20 mouse cellular contexts compared by ENCODE assay signal in genomic region chr5:3386731-3387087, GRCm38 (mm10). TPM values are rescaled to one million over a fixed set of nuclear protein-coding genes. Genes with fewer than 3 reads are reported as not detected.
A peak's percentile ranks its signal among the peaks of the same experiment; 100 is the strongest.
DNase-seq lines count a peak whose midpoint lies in the region; ATAC-seq and TF ChIP-seq lines count a peak whose summit lies in the region.
"Had no signal": no experiment of that assay in that cellular context is flagged by ENCODE, and none has a peak within 500 bp of the region (broad histone marks: within the 10 kb centered on the region; RNA-seq: fewer than 3 reads in every experiment).

No protein-coding gene starts in this region.

- TF ChIP-seq POLR2A in MEL (IDR thresholded peaks at IDR 0.05; ENCODE audit: control insufficient read depth in 1 of 2, insufficient read depth in 1 of 2, low read depth in 1 of 2, low read length in 2 of 2, poor library complexity in 1 of 2) = no peak

- H3K27me3 ChIP-seq in heart, postnatal 0 days (ENCODE audit: control insufficient read depth, insufficient read depth, low read length) = no peaks in the 10 kb centered on the region
- H3K27me3 ChIP-seq in lung, embryonic 16.5 days (ENCODE audit: control insufficient read depth, insufficient read depth, low read depth, low read length) = no peaks in the 10 kb centered on the region
- no peaks in the 10 kb centered on the region for H3K27me3 ChIP-seq in MEL (ENCODE audit: control insufficient read depth in 1 of 2, insufficient read depth in 2 of 2, low read length in 2 of 2)
- H3K27me3 ChIP-seq: embryonic facial prominence, embryonic 13.5 days; hindbrain, embryonic 12.5 days; intestine, embryonic 15.5 days had no signal

- TF ChIP-seq RAD21 in MEL (IDR thresholded peaks at IDR 0.05; ENCODE audit: low read depth, low read length) = no peak

- H3K79me2 ChIP-seq in MEL (ENCODE audit: control insufficient read depth, insufficient read depth, low read length, poor library complexity) = peaks cover 70% of the 10 kb centered on the region
- H3K79me2 ChIP-seq in macrophage (ENCODE audit: inconsistent target) = peaks cover 100% of the 10 kb centered on the region

- peak; percentile 4 for DNase-seq in heart, postnatal 0 days (ENCODE audit: low spot score)
- DNase-seq in heart, postnatal 4 days = no peak
- no peak for DNase-seq in lung, postnatal 36 days
- no peak for DNase-seq in MEL (ENCODE audit: low read depth, low spot score)
- DNase-seq in kidney, adult 11 months = no peak
- DNase-seq: adrenal gland, postnatal 25 days; cerebellum, adult 9-10 months; kidney, postnatal 14 days; spleen, adult 18-20 months; thymus, adult 18-20 months had no signal

- H3K9me3 ChIP-seq in heart, postnatal 0 days (replicated peaks; ENCODE audit: control insufficient read depth, low read length) = no peaks in the 10 kb centered on the region
- H3K9me3 ChIP-seq in lung, embryonic 16.5 days (ENCODE audit: control insufficient read depth, low read length) = no peaks in the 10 kb centered on the region
- H3K9me3 ChIP-seq in MEL (replicated peaks; ENCODE audit: insufficient read depth, low read length) = no peaks in the 10 kb centered on the region
- H3K9me3 ChIP-seq: embryonic facial prominence, embryonic 13.5 days; forebrain, embryonic 10.5 days; hindbrain, embryonic 12.5 days; intestine, embryonic 15.5 days; midbrain, embryonic 10.5 days had no signal

- no peak for TF ChIP-seq CTCF in heart, postnatal 0 days (IDR thresholded peaks at IDR 0.05; ENCODE audit: low read depth)
- no peak for TF ChIP-seq CTCF in MEL (IDR thresholded peaks at IDR 0.05 in 2 of 3, conservative IDR thresholded peaks at IDR 0.05 in 1 of 3; ENCODE audit: control insufficient read depth in 1 of 3, insufficient read depth in 1 of 3, low read depth in 2 of 3, low read length in 3 of 3, poor library complexity in 1 of 3, severe bottlenecking in 1 of 3)

- H3K4me1 ChIP-seq in heart, postnatal 0 days (ENCODE audit: control insufficient read depth, insufficient read depth) = peaks cover 41% of the 10 kb centered on the region
- peaks cover 20% of the 10 kb centered on the region for H3K4me1 ChIP-seq in lung, embryonic 16.5 days (replicated peaks; ENCODE audit: control insufficient read depth, insufficient read depth, low read length)
- no peaks in the 10 kb centered on the region for H3K4me1 ChIP-seq in MEL (ENCODE audit: control insufficient read depth in 1 of 2, insufficient read depth in 2 of 2, low read length in 2 of 2)
- H3K4me1 ChIP-seq: hindbrain, embryonic 12.5 days had no signal

- peak overlapping the region; percentile 30 for H3K4me2 ChIP-seq in heart, postnatal 0 days (ENCODE audit: low read depth, low read length)
- peak overlapping the region; percentile 15; the same call in 1 of the 2 replicates for H3K4me2 ChIP-seq in lung, embryonic 16.5 days (ENCODE audit: low read depth, low read length)
- H3K4me2 ChIP-seq: embryonic facial prominence, embryonic 13.5 days; hindbrain, embryonic 12.5 days; intestine, embryonic 15.5 days had no signal

- TF ChIP-seq EP300 in heart, postnatal 0 days (IDR thresholded peaks at IDR 0.05; ENCODE audit: low read depth) = no peak
- TF ChIP-seq EP300 in MEL (IDR thresholded peaks at IDR 0.05; ENCODE audit: low read depth in 1 of 2, low read length in 2 of 2) = no peak

- ATAC-seq in heart, postnatal 0 days (ENCODE audit: insufficient read depth, low read depth) = no peak
- ATAC-seq in lung, embryonic 16.5 days (ENCODE audit: low read depth) = peak; percentile 70
- ATAC-seq: intestine, embryonic 15.5 days had no signal

- peaks cover 6% of the 10 kb centered on the region; the same call in 1 of the 2 replicates for H3K36me3 ChIP-seq in heart, postnatal 0 days (replicated peaks; ENCODE audit: control insufficient read depth, insufficient read depth, low read length)
- peaks cover 3% of the 10 kb centered on the region; the same call in 1 of the 2 replicates for H3K36me3 ChIP-seq in lung, embryonic 16.5 days (ENCODE audit: control insufficient read depth, insufficient read depth, low read length)
- H3K36me3 ChIP-seq in MEL (ENCODE audit: control insufficient read depth in 1 of 2, insufficient read depth in 2 of 2, low read length in 2 of 2) (peaks cover 0 to 63% of the 10 kb centered on the region in 2 experiments; a peak in 3 of 4 replicates), macrophage (ENCODE audit: inconsistent target) (no peaks in the 10 kb centered on the region; the same call in 1 of the 2 replicates)
- H3K36me3 ChIP-seq: embryonic facial prominence, embryonic 13.5 days; forebrain, embryonic 10.5 days; hindbrain, embryonic 12.5 days; intestine, embryonic 15.5 days; midbrain, embryonic 10.5 days had no signal

- peak overlapping the region; percentile 73 for H3K27ac ChIP-seq in heart, postnatal 0 days (ENCODE audit: low read depth)
- H3K27ac ChIP-seq in lung, embryonic 16.5 days (ENCODE audit: low read length) = peak overlapping the region; percentile 44; the same call in 1 of the 2 replicates
- H3K27ac ChIP-seq in MEL (ENCODE audit: control insufficient read depth, low read depth, low read length) (no peak overlapping the region), macrophage (peak overlapping the region; percentile 46)
- H3K27ac ChIP-seq: embryonic facial prominence, embryonic 13.5 days; forebrain, embryonic 10.5 days; gastrocnemius, adult 2 months; hindbrain, embryonic 12.5 days; intestine, embryonic 15.5 days; left cerebral cortex, adult 2 months; liver, embryonic 14.5 days; midbrain, embryonic 10.5 days had no signal

- 35% methylated on average over 4 of the region's 4 CpGs for WGBS in heart, postnatal 0 days
- 30% methylated on average over 4 of the region's 4 CpGs for WGBS in lung, embryonic 16.5 days
- WGBS in macrophage (ENCODE audit: missing documents) = 79% methylated on average over 4 of the region's 4 CpGs

- no peak overlapping the region for H3K4me3 ChIP-seq in heart, postnatal 0 days (ENCODE audit: low read depth, low read length)
- H3K4me3 ChIP-seq in lung, embryonic 16.5 days (ENCODE audit: low read length) = no peak overlapping the region
- H3K4me3 ChIP-seq in MEL (ENCODE audit: control insufficient read depth in 1 of 2, insufficient read depth in 1 of 2, low read depth in 2 of 2, low read length in 2 of 2) (no peak overlapping the region), macrophage (ENCODE audit: inconsistent target) (no peak overlapping the region)
- H3K4me3 ChIP-seq: embryonic facial prominence, embryonic 13.5 days; forebrain, embryonic 10.5 days; hindbrain, embryonic 12.5 days; intestine, embryonic 15.5 days; left cerebral cortex, adult 2 months; midbrain, embryonic 10.5 days had no signal

- H3K9ac ChIP-seq in heart, postnatal 0 days (replicated peaks; ENCODE audit: low read depth, low read length) = no peak overlapping the region
- H3K9ac ChIP-seq in lung, embryonic 16.5 days (ENCODE audit: low read length) = no peak overlapping the region
- no peak overlapping the region for H3K9ac ChIP-seq in MEL (ENCODE audit: control insufficient read depth, low read depth, low read length, poor library complexity, severe bottlenecking)
- H3K9ac ChIP-seq: embryonic facial prominence, embryonic 13.5 days; hindbrain, embryonic 12.5 days; intestine, embryonic 15.5 days; liver, embryonic 14.5 days had no signal

TF ChIP-seq in MEL, 35 proteins besides CTCF, POLR2A, EP300 and RAD21:
- TF ChIP-seq POLR2AphosphoS2 (IDR thresholded peaks at IDR 0.05; ENCODE audit: low read length) (0 out of 2 replicates have a peak, but pooled peaks have one; percentile 13), MAZ (IDR thresholded peaks at IDR 0.05; ENCODE audit: low read depth, low read length) (no peak), ZC3H11A (IDR thresholded peaks at IDR 0.05; ENCODE audit: low read depth, low read length) (no peak)

RNA-seq across cellular contexts. Expression of gene Cdk6, which starts 45.4 kb away (rescaled TPM):
- total RNA-seq in heart, postnatal 0 days (2014; rRNA removed; ENCODE audit: low replicate concordance) = 43.0 and 55.2 TPM in 2 replicates
- polyA plus RNA-seq in heart, postnatal 0 days (2015; fragmentation: Nextera tagmentation; extraction: Ambion mirVana) = 17.7 and 19.2 TPM in 2 replicates
- total RNA-seq in heart, postnatal 4 days (2021) = 10 to 100 TPM; 45.6 to 47.5 TPM
- polyA plus RNA-seq in lung, embryonic 16.5 days (2015; fragmentation: Nextera tagmentation; extraction: Ambion mirVana) = 33.7 and 36.7 TPM in 2 replicates
- total RNA-seq in MEL (2012; rRNA removed) = 195 and 197 TPM in 2 replicates
- 100 to 1,000 TPM in 1 of 2 experiments, 10 to 100 TPM in 1; 79.0 to 318 TPM for polyA plus RNA-seq in MEL (2012; ENCODE audit: insufficient read depth in 1 of 2, insufficient read length in 2 of 2, low read depth in 1 of 2, low replicate concordance in 2 of 2, missing spikeins in 1 of 2)
- 1,000 to 10,000 TPM in 1 of 26 experiments, 100 to 1,000 TPM in 24, 10 to 100 TPM in 1; 90.3 to 1,159 (median 221) TPM for total RNA-seq in macrophage (2018; cell fraction: chromatin; rRNA removed)
- total RNA-seq in macrophage (2018; cell fraction: cytosol; rRNA removed) = 100 to 1,000 TPM in 1 of 26 experiments, 10 to 100 TPM in 25; 36.6 to 113 (median 61.9) TPM
- 100 to 1,000 TPM in 24 of 26 experiments, 10 to 100 TPM in 2; 91.9 to 814 (median 168) TPM for total RNA-seq in macrophage (2018; cell fraction: nucleus; rRNA removed)
- polyA plus RNA-seq in macrophage (2018) = 15.0 to 53.3 TPM (median 24.2 TPM) in 3 replicates
